Mouse (Mus musculus) hindbrain, embryonic 13.5 days (tissue): ENCODE results near the gene Dnajc22. TPM values are rescaled to one million over a fixed set of nuclear protein-coding genes. Genes with fewer than 3 reads are reported as not detected.

ENCODE experiments used
- ATAC-seq: fragments of 200-750 bp; cut with Nextera tagmentation; 2 replicates; pipeline ENCODE4 v1.8.0; 2017; ENCODE audit warnings: moderate TSS enrichment; ENCODE audit not compliant: low FRiP score
- H3K27ac ChIP-seq: fragments of 300-500 bp; sonication (generic); 2 replicates; pipeline ENCODE4 v1.5.1; 2015; ENCODE audit warnings: inconsistent platforms, mild to moderate bottlenecking, moderate library complexity
- H3K27me3 ChIP-seq: fragments of 300-500 bp; sonication (generic); 2 replicates; pipeline ENCODE4 v1.6.1; 2015; ENCODE audit warnings: mild to moderate bottlenecking, inconsistent platforms
- H3K36me3 ChIP-seq: fragments of 300-500 bp; sonication (generic); 2 replicates; pipeline ENCODE4 v1.6.1; 2015; ENCODE audit warnings: mild to moderate bottlenecking, inconsistent platforms
- H3K4me1 ChIP-seq: fragments of 300-500 bp; sonication (generic); replicated peaks from 2 replicates; pipeline ENCODE4 v1.6.1; 2015; ENCODE audit warnings: inconsistent platforms
- H3K4me2 ChIP-seq: fragments of 300-500 bp; sonication (generic); 2 replicates; pipeline ENCODE4 v1.6.1; 2015; ENCODE audit warnings: inconsistent platforms, mild to moderate bottlenecking, moderate library complexity
- H3K4me3 ChIP-seq: fragments of 300-500 bp; sonication (generic); 2 replicates; pipeline ENCODE4 v1.5.1; 2015; ENCODE audit warnings: mild to moderate bottlenecking, inconsistent platforms
- H3K9ac ChIP-seq: fragments of 300-500 bp; sonication (generic); 2 replicates; pipeline ENCODE4 v1.6.1; 2015; ENCODE audit warnings: mild to moderate bottlenecking, inconsistent platforms
- H3K9me3 ChIP-seq: fragments of 300-500 bp; sonication (generic); 2 replicates; pipeline ENCODE4 v1.6.1; 2016; ENCODE audit warnings: inconsistent platforms
- WGBS: fragments of 180-500 bp; shearing (Covaris S2); methylation state at CpG from one replicate; pipeline ENCODE4 v1.1.7; 2015; 5-methylcytosine and 5-hydroxymethylcytosine counted together
- polyA plus RNA-seq: library from polyadenylated mRNA; unstranded; fragments of >200 nt; fragmentation: Nextera tagmentation; extraction: Ambion mirVana; gene quantifications from 2 replicates; pipeline ENCODE4 v1.2.1, GENCODE M21; 2015

Gene Dnajc22
- polyA plus RNA-seq, 1 experiment from 2014 or later = 1.3 TPM

GRCm38 (mm10) chr15:99105238-99105637 is 12.3 kb downstream of the Dnajc22 start:
- Histone ChIP-seq H3K36me3 (no peaks in the 10 kb centered on the region), H3K4me1 (no peaks in the 10 kb centered on the region), H3K27ac (no peak overlapping the region), H3K27me3 (peaks cover 12% of the 10 kb centered on the region), H3K9ac (no peak overlapping the region), H3K4me3 (no peak overlapping the region), H3K9me3 (no peaks in the 10 kb centered on the region), H3K4me2 (no peak overlapping the region)
- WGBS = 63% methylated on average over 7 of the region's 7 CpGs
- no peak for ATAC-seq

GRCm38 (mm10) chr15:99107866-99108265 is 14.9 kb downstream of the Dnajc22 start:
- Histone ChIP-seq H3K4me1 (no peaks in the 10 kb centered on the region), H3K36me3 (no peaks in the 10 kb centered on the region), H3K27ac (no peak overlapping the region), H3K9ac (no peak overlapping the region), H3K4me2 (no peak overlapping the region), H3K9me3 (no peaks in the 10 kb centered on the region), H3K4me3 (no peak overlapping the region), H3K27me3 (no peaks in the 10 kb centered on the region)
- WGBS = 85% methylated on average over 3 of the region's 3 CpGs
- ATAC-seq = no peak

- H3K4me1 ChIP-seq = no peaks in the 10 kb centered on the region
- H3K27me3 ChIP-seq = no peaks in the 10 kb centered on the region
- H3K36me3 ChIP-seq = no peaks in the 10 kb centered on the region
- no peak overlapping the region for H3K9ac ChIP-seq
- no peak for ATAC-seq
- H3K27ac ChIP-seq = no peak overlapping the region
- no peaks in the 10 kb centered on the region for H3K9me3 ChIP-seq
- no peak overlapping the region for H3K4me2 ChIP-seq
- H3K4me3 ChIP-seq = no peak overlapping the region
- WGBS = 86% methylated on average over 3 of the region's 3 CpGs
Observed at GRCm38 (mm10) chr15:99111139-99111538, 18.2 kb downstream of the Dnajc22 start.

GRCm38 (mm10) chr15:99111809-99112208 is 18.8 kb downstream of the Dnajc22 start:
- Histone ChIP-seq H3K4me2 (no peak overlapping the region), H3K27ac (no peak overlapping the region), H3K9ac (no peak overlapping the region), H3K4me1 (no peaks in the 10 kb centered on the region), H3K4me3 (no peak overlapping the region), H3K27me3 (no peaks in the 10 kb centered on the region), H3K9me3 (no peaks in the 10 kb centered on the region), H3K36me3 (no peaks in the 10 kb centered on the region)
- ATAC-seq = no peak
- WGBS = 72% methylated on average over 4 of the region's 4 CpGs

- WGBS = 53% methylated on average over 11 of the region's 11 CpGs
- H3K4me3 ChIP-seq = no peak overlapping the region
- no peak overlapping the region for H3K27ac ChIP-seq
- no peaks in the 10 kb centered on the region for H3K9me3 ChIP-seq
- H3K27me3 ChIP-seq = no peaks in the 10 kb centered on the region
- 0 out of 2 replicates have a peak overlapping the region, but pooled peaks have one; percentile 6 for H3K4me2 ChIP-seq
- no peaks in the 10 kb centered on the region for H3K4me1 ChIP-seq
- no peaks in the 10 kb centered on the region for H3K36me3 ChIP-seq
- no peak for ATAC-seq
- no peak overlapping the region for H3K9ac ChIP-seq
Observed at GRCm38 (mm10) chr15:99112843-99113395, 19.9 kb downstream of the Dnajc22 start.

GRCm38 (mm10) chr15:99113396-99113975 is 20.5 kb downstream of the Dnajc22 start:
- 10% methylated on average over 9 of the region's 9 CpGs for WGBS
- Histone ChIP-seq H3K9ac (no peak overlapping the region), H3K27ac (no peak overlapping the region), H3K4me1 (no peaks in the 10 kb centered on the region), H3K9me3 (no peaks in the 10 kb centered on the region), H3K4me2 (0 out of 2 replicates have a peak overlapping the region, but pooled peaks have one; percentile 6), H3K4me3 (no peak overlapping the region), H3K36me3 (no peaks in the 10 kb centered on the region), H3K27me3 (no peaks in the 10 kb centered on the region)
- ATAC-seq = no peak

GRCm38 (mm10) chr15:99114312-99115064 is 21.5 kb downstream of the Dnajc22 start:
- H3K4me3 ChIP-seq = no peak overlapping the region
- H3K9me3 ChIP-seq = no peaks in the 10 kb centered on the region
- no peaks in the 10 kb centered on the region for H3K27me3 ChIP-seq
- WGBS = 45% methylated on average over 14 of the region's 14 CpGs
- H3K4me2 ChIP-seq = no peak overlapping the region
- ATAC-seq = no peak
- H3K9ac ChIP-seq = no peak overlapping the region
- no peaks in the 10 kb centered on the region for H3K4me1 ChIP-seq
- no peak overlapping the region for H3K27ac ChIP-seq
- no peaks in the 10 kb centered on the region for H3K36me3 ChIP-seq

- Histone ChIP-seq H3K4me2 (no peak overlapping the region), H3K4me1 (no peaks in the 10 kb centered on the region), H3K36me3 (no peaks in the 10 kb centered on the region), H3K27me3 (no peaks in the 10 kb centered on the region), H3K9ac (no peak overlapping the region), H3K27ac (no peak overlapping the region), H3K9me3 (no peaks in the 10 kb centered on the region), H3K4me3 (no peak overlapping the region)
- 91% methylated on average over 7 of the region's 7 CpGs for WGBS
- ATAC-seq = no peak
Observed at GRCm38 (mm10) chr15:99115065-99115423, 22.1 kb downstream of the Dnajc22 start.

GRCm38 (mm10) chr15:99116539-99116938 is 23.6 kb downstream of the Dnajc22 start:
- no peak for ATAC-seq
- no peaks in the 10 kb centered on the region for H3K4me1 ChIP-seq
- H3K27me3 ChIP-seq = no peaks in the 10 kb centered on the region
- H3K4me3 ChIP-seq = no peak overlapping the region
- no peaks in the 10 kb centered on the region for H3K36me3 ChIP-seq
- WGBS = 77% methylated on average over 11 of the region's 11 CpGs
- no peak overlapping the region for H3K4me2 ChIP-seq
- H3K9me3 ChIP-seq = no peaks in the 10 kb centered on the region
- H3K9ac ChIP-seq = no peak overlapping the region
- no peak overlapping the region for H3K27ac ChIP-seq

- no peak overlapping the region for H3K4me2 ChIP-seq
- peaks cover 6% of the 10 kb centered on the region; the same call in 1 of the 2 replicates for H3K4me1 ChIP-seq
- no peaks in the 10 kb centered on the region for H3K36me3 ChIP-seq
- no peak overlapping the region for H3K4me3 ChIP-seq
- 10% methylated on average over 11 of the region's 11 CpGs for WGBS
- no peak overlapping the region for H3K27ac ChIP-seq
- no peak overlapping the region for H3K9ac ChIP-seq
- H3K27me3 ChIP-seq = no peaks in the 10 kb centered on the region; the same call in 1 of the 2 replicates
- no peak for ATAC-seq
- no peaks in the 10 kb centered on the region for H3K9me3 ChIP-seq
Observed at GRCm38 (mm10) chr15:99120814-99121213, 27.8 kb downstream of the Dnajc22 start.

GRCm38 (mm10) chr15:99122642-99123041 is 29.7 kb downstream of the Dnajc22 start:
- peaks cover 9% of the 10 kb centered on the region for H3K4me1 ChIP-seq
- no peaks in the 10 kb centered on the region for H3K9me3 ChIP-seq
- H3K36me3 ChIP-seq = no peaks in the 10 kb centered on the region
- H3K27ac ChIP-seq = no peak overlapping the region
- ATAC-seq = no peak
- H3K9ac ChIP-seq = no peak overlapping the region
- no peaks in the 10 kb centered on the region; the same call in 1 of the 2 replicates for H3K27me3 ChIP-seq
- H3K4me3 ChIP-seq = no peak overlapping the region
- 91% methylated on average over 2 of the region's 2 CpGs for WGBS
- H3K4me2 ChIP-seq = no peak overlapping the region

- Histone ChIP-seq H3K27me3 (no peaks in the 10 kb centered on the region; the same call in 1 of the 2 replicates), H3K4me1 (peaks cover 38% of the 10 kb centered on the region), H3K9me3 (no peaks in the 10 kb centered on the region), H3K9ac (peak within 1 kb of the TSS; percentile 84), H3K36me3 (no peaks in the 10 kb centered on the region), H3K4me2 (peak within 1 kb of the TSS; percentile 62), H3K27ac (peak within 1 kb of the TSS; percentile 96), H3K4me3 (peak within 1 kb of the TSS; percentile 67)
- ATAC-seq = no peak
- 2% methylated on average over 12 of the region's 12 CpGs for WGBS
Observed at GRCm38 (mm10) chr15:99125711-99126080, 32.7 kb downstream of the Dnajc22 start, which contains the start of gene Spats2. Spats2 (plus strand) TSS chr15:99125916.
